Comparison of ENCODE assay signal across 8 mouse cellular contexts in the genomic region with DNA sequence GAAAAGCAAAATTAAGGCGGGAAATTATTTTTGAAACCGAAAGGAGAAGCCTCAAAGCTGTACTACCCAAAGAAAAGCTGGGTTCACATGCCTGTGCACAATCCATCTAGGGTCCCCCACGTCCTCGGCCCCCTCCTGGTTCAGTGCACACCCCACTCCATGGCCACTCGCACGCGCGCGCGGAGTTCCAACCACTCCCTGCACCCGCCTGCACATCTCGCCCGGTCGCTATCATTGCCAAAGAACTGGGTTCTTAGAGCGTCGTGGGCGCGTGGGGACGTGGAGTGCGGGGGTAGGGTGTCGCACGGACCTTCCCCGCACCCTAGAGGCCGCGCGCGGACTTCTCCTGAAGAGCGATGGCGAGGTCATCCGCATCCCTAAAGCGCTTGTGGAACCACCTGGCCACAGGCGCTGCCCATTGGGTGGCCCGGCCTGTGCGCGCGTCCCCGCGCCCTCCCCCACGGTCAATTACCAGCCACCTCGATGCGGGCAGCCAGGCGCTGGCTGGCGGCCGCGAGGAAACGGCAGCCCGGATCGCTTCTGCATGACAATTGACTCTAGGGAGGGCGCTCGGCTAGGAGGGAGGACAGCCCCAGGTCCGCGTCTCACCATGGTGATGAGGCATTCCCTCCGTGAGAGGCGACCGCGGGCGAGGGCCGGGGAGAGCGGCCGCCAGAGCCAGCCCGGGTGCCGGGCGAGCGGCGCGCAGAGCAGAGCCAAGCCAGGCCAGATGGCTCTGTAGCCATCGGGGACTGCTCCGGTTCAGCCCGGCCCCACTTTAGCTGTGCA. TPM values are rescaled to one million over a fixed set of nuclear protein-coding genes. Genes with fewer than 3 reads are reported as not detected.
DNase-seq lines count a peak whose midpoint lies in the region; ATAC-seq lines count a peak whose summit lies in the region.

No protein-coding gene starts in this region.

- peak overlapping the region; percentile 89 for H3K4me2 ChIP-seq in forebrain, embryonic 11.5 days (ENCODE audit: low read depth, low read length, severe bottlenecking)
- peak overlapping the region; percentile 72 for H3K4me2 ChIP-seq in midbrain, embryonic 12.5 days (replicated peaks)
- H3K4me2 ChIP-seq in stomach, embryonic 16.5 days (ENCODE audit: low read depth, low read length) = peak overlapping the region; percentile 98

- H3K9ac ChIP-seq in forebrain, embryonic 11.5 days (ENCODE audit: low read length) = peak overlapping the region; percentile 48
- peak overlapping the region; percentile 37; the same call in 1 of the 2 replicates for H3K9ac ChIP-seq in midbrain, embryonic 12.5 days (replicated peaks)
- peak overlapping the region; percentile 47 for H3K9ac ChIP-seq in stomach, embryonic 16.5 days (ENCODE audit: low read length)

- H3K4me1 ChIP-seq in forebrain, embryonic 11.5 days (replicated peaks; ENCODE audit: control insufficient read depth, insufficient read depth, low read length) = peaks cover 15% of the 10 kb centered on the region; the same call in 1 of the 2 replicates
- peaks cover 61% of the 10 kb centered on the region for H3K4me1 ChIP-seq in hindbrain, embryonic 10.5 days (replicated peaks)
- H3K4me1 ChIP-seq in midbrain, embryonic 12.5 days = peaks cover 34% of the 10 kb centered on the region
- H3K4me1 ChIP-seq in stomach, embryonic 16.5 days (ENCODE audit: control insufficient read depth, insufficient read depth, low read length) = peaks cover 13% of the 10 kb centered on the region

- no peak overlapping the region for H3K27ac ChIP-seq in forebrain, embryonic 11.5 days (ENCODE audit: low read depth, low read length)
- H3K27ac ChIP-seq in hindbrain, embryonic 10.5 days = peak overlapping the region; percentile 86
- H3K27ac ChIP-seq in midbrain, embryonic 12.5 days (replicated peaks) = peak overlapping the region; percentile 78
- no peak overlapping the region for H3K27ac ChIP-seq in stomach, embryonic 16.5 days (ENCODE audit: low read length)

- H3K36me3 ChIP-seq in forebrain, embryonic 11.5 days (ENCODE audit: control insufficient read depth, insufficient read depth, low read length) = no peaks in the 10 kb centered on the region
- H3K36me3 ChIP-seq in hindbrain, embryonic 10.5 days = peaks cover 4% of the 10 kb centered on the region; the same call in 1 of the 2 replicates
- no peaks in the 10 kb centered on the region for H3K36me3 ChIP-seq in midbrain, embryonic 12.5 days
- no peaks in the 10 kb centered on the region for H3K36me3 ChIP-seq in stomach, embryonic 16.5 days (ENCODE audit: control insufficient read depth, insufficient read depth, low read length)

- peak; percentile 23 to 28 for DNase-seq in left cerebral cortex, adult 18-20 months (ENCODE audit: low spot score in 2 of 2)
- DNase-seq in left cerebral cortex, adult 11 months (ENCODE audit: low spot score) = no peak
- DNase-seq in brain, adult 2 months (ENCODE audit: low read depth, low spot score) = peak; percentile 72
- DNase-seq in forebrain, embryonic 11.5 days (ENCODE audit: low spot score) = peak; percentile 85
- DNase-seq in hindbrain, embryonic 10.5 days (ENCODE audit: low spot score) = peak; percentile 85
- DNase-seq in left cerebral cortex, postnatal 36 days (ENCODE audit: low spot score in 2 of 2) = peak; percentile 26 to 40

- under 1% methylated on average over 69 of the region's 69 CpGs for WGBS in forebrain, embryonic 11.5 days
- WGBS in hindbrain, embryonic 10.5 days = 1% methylated on average over 69 of the region's 69 CpGs
- WGBS in midbrain, embryonic 12.5 days = 1% methylated on average over 69 of the region's 69 CpGs
- WGBS in stomach, embryonic 16.5 days = under 1% methylated on average over 69 of the region's 69 CpGs

- H3K9me3 ChIP-seq in forebrain, embryonic 11.5 days (ENCODE audit: control insufficient read depth, low read length) = no peaks in the 10 kb centered on the region
- no peaks in the 10 kb centered on the region for H3K9me3 ChIP-seq in hindbrain, embryonic 10.5 days
- no peaks in the 10 kb centered on the region for H3K9me3 ChIP-seq in midbrain, embryonic 12.5 days
- H3K9me3 ChIP-seq in stomach, embryonic 16.5 days (replicated peaks; ENCODE audit: control insufficient read depth, low read length) = no peaks in the 10 kb centered on the region

- peaks cover 53% of the 10 kb centered on the region for H3K27me3 ChIP-seq in forebrain, embryonic 11.5 days (ENCODE audit: control insufficient read depth, insufficient read depth, low read length)
- peaks cover 77% of the 10 kb centered on the region for H3K27me3 ChIP-seq in hindbrain, embryonic 10.5 days (ENCODE audit: insufficient read depth, poor library complexity, severe bottlenecking)
- peaks cover 94% of the 10 kb centered on the region for H3K27me3 ChIP-seq in midbrain, embryonic 12.5 days
- peaks cover 30% of the 10 kb centered on the region for H3K27me3 ChIP-seq in stomach, embryonic 16.5 days (ENCODE audit: control insufficient read depth, insufficient read depth, low read length)

- intact Hi-C loops in left cerebral cortex, postnatal 36 days (cut with DNase I) = no loop called here

- ATAC-seq in forebrain, embryonic 11.5 days (replicated peaks; ENCODE audit: low FRiP score) = peak; percentile 91
- peak; percentile 93 for ATAC-seq in midbrain, embryonic 12.5 days (ENCODE audit: low FRiP score, low read depth)
- peak; percentile 41; the same call in 1 of the 2 replicates for ATAC-seq in stomach, embryonic 16.5 days (ENCODE audit: insufficient read depth, low FRiP score)

- H3K4me3 ChIP-seq in forebrain, embryonic 11.5 days (ENCODE audit: low read depth, low read length) = peak overlapping the region; percentile 38
- peak overlapping the region; percentile 57 for H3K4me3 ChIP-seq in hindbrain, embryonic 10.5 days
- H3K4me3 ChIP-seq in midbrain, embryonic 12.5 days = peak overlapping the region; percentile 43
- H3K4me3 ChIP-seq in stomach, embryonic 16.5 days (replicated peaks; ENCODE audit: low read length) = peak overlapping the region; percentile 57

RNA-seq across cellular contexts. Expression of a gene that starts 12.4 kb away (rescaled TPM):
- 100 to 1,000 TPM; 208 to 211 TPM for total RNA-seq in left cerebral cortex, adult 18-20 months (2021)
- 92.3 and 95.1 TPM in 2 replicates for polyA plus RNA-seq in forebrain, embryonic 11.5 days (2014; fragmentation: Nextera tagmentation; extraction: Ambion mirVana)
- 101 TPM in 2 replicates for polyA plus RNA-seq in hindbrain, embryonic 10.5 days (2016; fragmentation: Nextera tagmentation; extraction: Ambion mirVana)
- total RNA-seq in left cerebral cortex, postnatal 36 days (2021) = 100 to 1,000 TPM; 193 to 218 TPM
- 108 and 118 TPM in 2 replicates for polyA plus RNA-seq in midbrain, embryonic 12.5 days (2016; fragmentation: Nextera tagmentation; extraction: Ambion mirVana)
- polyA plus RNA-seq in stomach, embryonic 16.5 days (2015; fragmentation: Nextera tagmentation; extraction: Ambion mirVana) = 46.5 and 50.1 TPM in 2 replicates

Comparison
In these comparisons a context has a peak if more than half of its experiments do, and no peak if none do; other contexts are left out.
1. ATAC-seq: peak in every context shown above with its lines; median percentile 93 in midbrain, embryonic 12.5 days; 91 in forebrain, embryonic 11.5 days; 41 in stomach, embryonic 16.5 days.
2. H3K27ac ChIP-seq: peak in hindbrain, embryonic 10.5 days (single experiment) and midbrain, embryonic 12.5 days (single experiment); none in forebrain, embryonic 11.5 days (single experiment) and stomach, embryonic 16.5 days (single experiment).
3. Peak in every context shown above with its lines, with median percentiles within 50 percentile points of each other: H3K4me2 ChIP-seq, H3K4me3 ChIP-seq and H3K9ac ChIP-seq.